Mouse (Mus musculus): Measurements from ENCODE around the gene Adam17.

The Adam17 gene

GRCm38 (mm10) chr12:21315923-21316868, 57.2 kb downstream of the Adam17 start, which contains the start of gene Iah1:
Iah1 (plus strand) TSS chr12:21316389.
- in situ Hi-C loops (cut with MboI, MseI) = loop anchor here (5.0 kb wide), 1 partner anchor 56 kb away; the partner anchor contains the start of gene Adam17

DNA sequence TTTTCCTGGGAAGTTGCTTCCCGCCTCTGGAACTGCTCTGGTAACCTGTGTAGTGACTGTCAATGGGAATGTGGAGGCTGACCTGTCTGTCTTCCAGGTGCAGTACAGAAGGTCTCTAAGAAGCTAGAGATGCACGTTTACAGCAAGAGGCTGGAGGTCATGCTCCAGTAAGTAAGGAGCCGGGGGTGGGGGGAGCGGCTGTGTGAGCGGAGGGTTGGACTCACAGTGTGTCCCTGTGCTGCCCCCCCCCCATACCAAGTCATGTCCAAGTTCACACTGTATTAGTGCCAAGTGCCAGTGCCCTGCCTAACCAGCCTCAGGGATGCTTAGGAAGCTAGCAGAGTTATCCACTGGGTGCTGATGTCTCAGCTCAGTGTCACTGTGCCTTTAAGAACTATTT, 61.2 kb downstream of the Adam17 start:
- in situ Hi-C loops (cut with MboI, MseI) = no loop called here

GRCm38 (mm10) chr12:21306721-21307120, 66.7 kb downstream of the Adam17 start:
- in situ Hi-C loops (cut with MboI, MseI) = no loop called here

DNA sequence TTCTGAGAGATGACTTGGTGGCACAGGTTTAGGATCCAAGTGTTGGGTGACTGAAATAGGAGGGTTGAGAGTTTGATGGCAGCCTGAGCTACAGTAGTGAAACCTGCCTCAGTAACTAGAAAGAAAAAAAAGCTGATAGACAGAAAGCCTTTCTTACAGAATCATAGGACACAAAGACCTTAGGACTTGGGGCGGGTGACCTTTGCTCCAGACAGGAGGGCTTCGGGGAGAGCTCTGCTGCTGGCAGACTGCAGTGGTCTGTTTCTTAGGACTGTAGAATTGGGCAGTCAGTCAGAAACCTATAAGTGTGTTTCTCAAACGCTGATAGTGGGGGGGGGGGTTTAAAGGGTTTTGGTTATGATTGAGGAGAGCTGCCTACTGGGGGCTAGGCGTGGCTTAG, 67.7 kb downstream of the Adam17 start:
- in situ Hi-C loops (cut with MboI, MseI) = no loop called here

DNA sequence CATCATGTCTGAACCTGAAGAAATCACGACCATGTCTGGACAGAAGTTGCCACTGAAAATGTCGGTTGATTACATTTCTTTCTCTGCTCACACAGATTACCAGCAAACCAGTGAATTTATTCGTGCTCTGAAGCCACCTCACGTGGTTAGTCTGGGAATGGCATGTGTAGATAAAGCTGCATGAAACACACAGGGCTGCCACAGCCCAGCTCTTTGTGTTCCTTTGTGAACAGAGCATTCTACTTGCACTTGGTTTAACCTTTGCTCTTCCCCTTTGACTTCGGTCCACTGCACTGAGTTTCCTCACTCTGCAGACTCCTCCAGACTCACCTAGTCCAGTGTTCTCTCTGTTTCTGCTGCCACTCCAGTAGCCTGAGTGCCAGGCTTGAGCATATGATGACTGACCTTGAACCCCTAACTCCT, 71.1 kb downstream of the Adam17 start:
- in situ Hi-C loops (cut with MboI, MseI) = no loop called here

DNA sequence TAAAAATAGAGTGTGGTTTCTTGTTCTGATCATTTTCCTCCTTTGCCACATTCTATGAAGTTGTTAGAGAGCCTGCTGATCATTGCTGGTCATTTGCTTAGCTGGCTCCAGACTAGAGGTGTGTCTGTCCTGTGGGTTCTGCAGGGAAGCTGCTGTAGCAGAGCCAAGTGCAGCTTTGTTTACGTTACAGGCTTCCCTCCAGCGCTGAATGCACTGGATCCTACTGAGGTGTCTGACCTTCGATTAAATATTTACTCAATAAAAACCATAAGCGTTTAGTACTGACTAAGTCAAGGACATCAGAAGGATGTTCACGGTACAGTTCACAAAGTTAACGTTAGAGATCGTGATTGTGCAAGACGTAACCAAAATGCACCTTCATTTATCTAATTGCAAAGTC, 71.5 kb downstream of the Adam17 start:
- in situ Hi-C loops (cut with MboI, MseI) = no loop called here

DNA sequence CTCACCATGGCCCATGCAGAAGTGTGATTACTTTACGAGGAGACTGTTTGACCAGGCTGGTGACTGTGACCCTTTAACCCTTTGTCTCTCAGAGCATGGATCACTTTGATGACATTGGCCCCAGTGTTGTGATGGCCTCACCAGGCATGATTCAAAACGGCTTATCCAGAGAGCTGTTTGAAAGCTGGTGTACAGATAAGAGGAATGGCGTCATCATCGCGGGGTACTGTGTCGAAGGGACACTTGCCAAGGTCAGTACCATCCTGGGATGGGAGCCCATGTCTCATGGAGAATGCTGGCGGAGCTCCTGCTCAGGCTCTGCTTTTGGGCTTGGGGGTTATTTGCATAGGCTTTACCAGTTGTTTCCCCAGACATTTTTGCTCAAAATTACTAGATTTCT, 72.1 kb downstream of the Adam17 start:
- in situ Hi-C loops (cut with MboI, MseI) = no loop called here

- in situ Hi-C loops (cut with MboI, MseI) = loop anchor here (10.0 kb wide), 1 partner anchor 374 kb away; no protein-coding TSS in a partner anchor
These were observed 74.6 kb downstream of the Adam17 start for GRCm38 (mm10) chr12:21298856-21299255.

GRCm38 (mm10) chr12:21289651-21290050, 83.8 kb downstream of the Adam17 start:
- in situ Hi-C loops (cut with MboI, MseI) = loop anchor here (10.0 kb wide), 1 partner anchor 365 kb away; no protein-coding TSS in a partner anchor

DNA sequence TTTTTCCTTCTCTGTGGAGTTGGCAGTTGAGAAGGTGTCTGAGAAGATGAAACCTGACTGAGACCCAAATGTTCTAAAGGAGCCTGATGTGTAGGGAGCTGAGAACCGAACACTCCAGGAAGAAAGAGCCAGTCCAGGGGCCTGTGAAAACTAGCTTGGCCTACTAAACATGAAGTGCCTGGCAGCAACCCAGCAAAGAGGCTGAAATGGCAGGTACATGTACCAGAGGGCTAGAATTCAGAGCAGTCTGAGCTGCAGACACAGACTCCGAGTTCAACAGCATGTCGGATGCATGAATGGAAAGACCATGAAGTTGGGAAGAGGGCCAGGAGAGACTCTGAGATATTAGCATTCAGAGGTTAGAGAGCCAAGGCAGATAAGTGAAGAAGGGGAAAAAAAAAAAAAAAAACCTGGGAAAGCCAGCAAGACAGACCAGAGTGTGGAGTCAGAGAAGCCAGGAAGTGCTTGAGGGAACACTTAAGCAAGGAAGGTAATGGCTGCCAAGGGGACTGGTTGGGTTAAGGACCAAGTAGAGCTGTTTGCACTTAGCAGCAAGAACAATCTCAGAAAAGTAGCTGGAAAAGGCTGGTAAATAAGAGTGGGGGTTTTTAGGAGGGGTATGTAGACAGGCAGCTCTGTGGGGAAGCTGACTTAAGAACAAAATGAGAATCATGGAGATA, 84.6 kb downstream of the Adam17 start:
- in situ Hi-C loops (cut with MboI, MseI) = no loop called here

GRCm38 (mm10) chr12:21286712-21287650, 86.5 kb downstream of the Adam17 start:
- in situ Hi-C loops (cut with MboI, MseI) = no loop called here

GRCm38 (mm10) chr12:21286243-21286622, 87.2 kb downstream of the Adam17 start, which contains the start of gene Itgb1bp1:
Itgb1bp1 (minus strand) TSS chr12:21286284.
- in situ Hi-C loops (cut with MboI, MseI) = no loop called here

- in situ Hi-C loops (cut with MboI, MseI) = no loop called here
These were observed 87.8 kb downstream of the Adam17 start for GRCm38 (mm10) chr12:21285508-21286242.

GRCm38 (mm10) chr12:21284761-21285441, 88.5 kb downstream of the Adam17 start, which contains the start of gene Cpsf3:
Cpsf3 (plus strand) TSS chr12:21285391.
- in situ Hi-C loops (cut with MboI, MseI) = no loop called here

DNA sequence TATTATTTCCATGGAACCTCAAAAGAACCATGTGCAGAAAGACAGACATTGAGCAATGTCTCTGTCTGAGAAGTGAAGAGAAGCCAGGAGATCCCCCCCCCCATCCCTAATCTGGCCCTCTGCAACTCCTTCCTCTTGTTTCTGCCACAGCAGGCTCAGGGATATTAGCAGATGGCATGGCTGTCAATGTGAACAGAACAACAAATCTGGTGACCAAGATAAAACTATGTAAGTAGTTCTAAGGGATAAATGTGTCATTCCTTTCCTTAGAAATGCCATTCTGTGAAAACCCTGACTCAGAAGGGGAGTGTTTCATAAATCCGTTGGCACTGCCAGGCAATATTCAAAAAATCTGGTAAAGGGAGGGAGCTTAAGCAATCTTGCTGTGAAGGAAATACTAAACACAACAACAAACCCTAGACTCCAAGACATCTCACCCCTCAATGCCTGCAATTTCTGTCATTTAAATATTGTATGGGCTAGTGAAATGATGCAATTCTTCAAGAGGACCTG, 96.0 kb downstream of the Adam17 start:
- in situ Hi-C loops (cut with MboI, MseI) = no loop called here

GRCm38 (mm10) chr12:21274446-21274845, 99.0 kb downstream of the Adam17 start:
- in situ Hi-C loops (cut with MboI, MseI) = loop anchor here (5.0 kb wide), 1 partner anchor 187 kb away; no protein-coding TSS in a partner anchor

Data from T-helper 2 cell (primary cell).